Mouse (Mus musculus): ENCODE data around the gene Pvr. TPM values are rescaled to one million over a fixed set of nuclear protein-coding genes. Genes with fewer than 3 reads are reported as not detected.

Pvr gene
- total RNA-seq (2021), result 1 to 10 TPM; 4.6 to 7.7 TPM
- long read RNA-seq, experiment 1, partial matches to known transcripts, result 0 of 3 reads
- long read RNA-seq, experiment 1, other reads (novel, unspliced or antisense), result 2 of 3 reads
- long read RNA-seq, experiment 2, result 0 reads

DNA sequence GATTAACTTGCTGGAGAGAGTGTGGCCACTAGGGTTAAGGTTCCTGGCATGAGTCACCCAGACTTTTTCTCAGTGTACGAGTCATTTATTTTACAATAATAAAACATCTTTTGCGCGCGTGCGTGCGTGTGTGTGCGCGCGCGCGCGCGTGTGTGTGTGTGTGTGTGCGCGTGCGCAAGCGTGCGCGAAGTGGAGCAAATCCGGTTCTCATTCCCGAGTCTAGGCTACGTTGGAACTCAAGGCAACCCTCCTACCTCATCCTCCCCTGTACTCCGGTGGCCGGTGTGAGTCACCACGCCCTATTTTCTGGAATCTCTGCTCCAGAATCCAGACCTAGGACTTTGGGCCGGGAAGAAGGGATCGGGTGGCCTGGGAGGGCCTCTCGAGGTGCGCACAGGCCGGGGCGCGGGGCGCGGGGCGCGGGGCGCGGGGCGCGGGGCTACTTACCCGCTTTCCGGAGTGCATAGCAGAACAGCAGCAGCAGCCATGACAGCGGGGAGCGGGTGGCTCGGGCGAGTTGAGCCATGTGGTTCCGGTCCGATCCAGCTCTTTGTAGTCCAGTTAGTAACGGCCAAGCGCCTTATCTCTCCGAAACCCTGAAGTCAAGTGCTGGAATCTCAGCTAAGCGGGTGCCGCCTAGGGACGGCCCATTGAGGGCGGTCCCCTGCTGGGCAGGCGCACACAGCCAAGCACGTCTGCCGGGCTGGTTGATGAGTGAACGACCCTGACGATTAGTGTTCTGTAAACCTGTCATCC lies at the start of gene Pvr:
Pvr (minus strand) TSS at position 655 of the 756 bp plus-strand sequence.
- DNase-seq, result peak; percentile 44 to 57
- intact Hi-C loops (cut with DNase I), result no loop called here

DNA sequence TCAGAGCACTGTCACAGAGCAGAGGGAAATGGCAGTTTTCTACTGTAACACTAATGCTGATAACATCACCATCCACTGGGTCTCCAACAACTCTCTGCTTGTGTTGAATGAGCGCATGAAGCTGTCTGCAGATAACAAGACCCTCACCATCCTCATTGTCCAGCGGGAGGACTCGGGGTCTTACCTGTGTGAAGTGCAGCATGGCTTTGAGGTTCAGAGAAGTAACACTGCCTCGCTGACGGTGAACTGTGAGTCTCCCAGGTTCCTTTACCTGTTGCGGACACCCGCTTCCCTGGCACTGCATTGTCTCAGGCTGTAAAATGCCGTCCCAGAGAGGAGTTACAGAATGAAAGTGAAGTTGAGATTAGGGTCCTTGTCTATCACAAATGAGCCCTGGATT lies 49.2 kb upstream of the Pvr start:
- DNase-seq, result no peak
- intact Hi-C loops (cut with DNase I), result no loop called here

DNA sequence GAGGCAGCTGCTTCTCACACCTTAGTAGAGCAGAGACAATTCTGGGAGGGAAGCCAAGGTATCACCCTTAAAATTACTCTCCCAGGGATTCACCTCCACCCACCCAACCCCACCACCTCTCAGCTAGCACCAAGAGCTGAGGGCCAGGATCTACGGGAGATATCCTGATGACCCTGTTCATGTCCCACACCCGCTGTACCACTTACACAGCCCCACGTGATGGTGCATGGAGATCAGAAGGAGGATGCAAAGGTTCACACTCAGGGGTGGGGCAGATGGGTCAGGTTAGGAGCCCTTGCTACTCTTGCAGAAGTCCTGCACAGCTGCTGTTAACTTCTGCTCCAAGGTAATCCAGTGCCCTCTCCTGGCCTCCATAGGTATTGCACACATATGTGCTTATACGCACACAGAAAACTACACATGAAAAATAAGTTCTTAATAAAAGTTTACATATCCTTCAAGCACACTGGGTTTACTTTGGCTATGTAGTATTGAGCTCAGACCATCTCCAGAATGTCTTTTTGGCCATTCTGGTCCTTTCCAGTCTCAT lies 48.7 kb upstream of the Pvr start:
- intact Hi-C loops (cut with DNase I), result no loop called here
- no peak for DNase-seq

DNA sequence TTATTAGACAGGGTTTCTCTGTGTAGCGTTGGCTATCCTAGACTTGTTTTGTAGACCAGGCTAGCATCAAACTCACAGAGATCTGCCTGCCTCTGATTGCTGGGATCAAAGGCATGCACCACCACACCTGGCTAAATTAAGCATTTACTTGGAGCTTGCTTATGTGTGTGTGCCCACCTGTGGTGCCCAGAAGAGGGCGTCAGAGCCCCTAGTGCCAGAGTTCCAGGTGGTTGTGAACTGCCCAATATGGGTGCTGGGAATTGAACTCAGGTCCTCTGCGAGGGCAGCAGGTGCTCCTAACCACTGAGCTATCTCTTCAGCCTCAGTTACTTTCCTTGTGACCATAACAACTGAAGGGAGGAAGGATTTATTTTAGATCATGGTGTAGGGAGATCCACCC lies 48.1 kb upstream of the Pvr start:
- intact Hi-C loops (cut with DNase I), result no loop called here
- no peak for DNase-seq

DNA sequence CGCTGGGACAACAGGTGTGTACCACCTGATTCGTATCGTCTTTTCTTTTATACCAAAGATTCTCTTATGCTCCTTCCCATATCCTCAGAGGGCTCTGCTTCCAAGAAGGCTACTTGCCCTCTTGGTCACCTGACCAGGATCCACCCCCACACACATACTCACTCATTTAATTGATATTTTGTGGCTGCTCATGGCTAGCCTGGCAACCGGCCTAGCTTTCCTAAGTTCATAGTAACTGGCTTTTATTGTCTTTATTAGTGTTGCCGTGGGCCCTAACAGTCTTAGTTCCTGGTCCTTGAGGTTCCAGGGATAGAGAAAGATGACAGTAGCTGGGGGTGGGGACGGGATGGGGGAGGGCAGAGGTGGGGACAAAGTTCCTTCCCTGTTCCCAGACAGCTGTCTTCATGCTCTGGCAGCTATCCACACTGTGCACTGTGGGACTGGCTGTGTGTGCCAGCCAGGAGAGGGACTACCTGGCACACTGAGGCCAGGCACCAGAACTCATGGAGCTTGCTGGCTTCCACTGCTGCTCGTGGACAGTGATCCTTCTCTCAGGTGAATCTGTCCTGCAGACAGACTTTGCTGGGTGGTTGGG lies 44.1 kb upstream of the Pvr start, which contains the start of gene Ceacam20:
Ceacam20 (plus strand) TSS at position 428 of the 595 bp plus-strand sequence.
- DNase-seq, result no peak
- intact Hi-C loops (cut with DNase I), result no loop called here

DNA sequence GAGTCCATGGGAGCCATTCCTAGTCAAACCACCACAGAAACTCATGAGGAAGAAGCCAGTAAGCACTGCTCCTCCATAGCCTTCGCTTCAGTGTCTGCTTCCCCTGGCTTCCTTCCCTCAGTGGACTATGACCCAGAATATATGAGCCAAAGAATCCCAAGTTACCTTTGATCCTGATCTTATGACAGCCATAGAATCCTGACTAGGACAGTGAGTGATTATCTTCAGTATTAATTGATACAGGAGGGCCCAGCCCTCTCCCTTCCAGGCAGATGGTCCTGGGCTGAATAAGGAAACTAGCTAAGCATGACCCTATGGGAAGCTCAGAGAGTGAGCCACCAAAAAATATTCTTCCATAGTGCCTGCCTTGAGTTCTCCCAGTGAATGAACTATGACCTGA lies 41.5 kb upstream of the Pvr start:
- DNase-seq, result no peak
- intact Hi-C loops (cut with DNase I), result no loop called here

DNA sequence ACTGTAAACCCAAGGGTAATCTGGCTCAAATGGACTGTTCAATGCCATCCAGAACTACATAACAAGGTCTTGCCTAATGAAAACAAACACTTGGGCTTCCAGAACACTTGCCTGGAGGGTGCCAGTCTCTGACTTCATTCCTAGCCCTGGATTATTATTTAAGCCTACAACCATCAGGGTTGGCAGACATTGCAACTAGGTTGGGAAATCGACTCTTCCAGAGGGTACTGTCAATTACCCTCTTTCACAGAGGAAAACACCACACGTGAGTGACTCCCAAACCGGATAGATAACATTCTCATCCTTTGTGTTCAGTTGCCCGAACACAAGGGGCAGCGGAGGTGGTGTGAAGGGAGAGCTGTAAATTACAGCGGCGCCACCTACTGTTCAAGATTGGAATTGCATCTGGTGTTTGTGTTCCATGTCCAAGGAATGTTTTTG lies 35.4 kb upstream of the Pvr start:
- intact Hi-C loops (cut with DNase I), result loop anchor here (1.0 to 10.0 kb wide), 3 partner anchors 46 to 152 kb away; no protein-coding TSS in a partner anchor
- peak; percentile 68 to 81 for DNase-seq

DNA sequence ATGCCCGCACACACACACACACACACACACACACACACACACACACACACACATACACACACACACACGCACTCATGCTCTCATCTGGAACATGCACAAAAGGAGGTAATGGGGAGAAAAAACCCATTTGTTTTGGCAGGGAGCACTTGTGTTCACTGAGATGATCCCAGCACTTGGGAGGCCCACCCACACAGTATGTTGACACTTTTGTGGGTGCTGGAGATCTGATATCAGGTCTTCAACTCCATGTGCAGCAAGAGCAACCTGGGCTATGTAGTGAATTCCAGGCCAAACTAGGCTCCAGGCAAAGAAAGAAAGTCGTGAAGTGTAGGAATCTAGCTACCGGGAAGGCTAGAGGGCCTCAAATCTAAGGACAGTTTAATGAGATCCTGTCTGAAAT lies 34.9 kb upstream of the Pvr start:
- DNase-seq, result no peak
- intact Hi-C loops (cut with DNase I), result loop anchor here (1.0 to 10.0 kb wide), 3 partner anchors 46 to 151 kb away; no protein-coding TSS in a partner anchor

DNA sequence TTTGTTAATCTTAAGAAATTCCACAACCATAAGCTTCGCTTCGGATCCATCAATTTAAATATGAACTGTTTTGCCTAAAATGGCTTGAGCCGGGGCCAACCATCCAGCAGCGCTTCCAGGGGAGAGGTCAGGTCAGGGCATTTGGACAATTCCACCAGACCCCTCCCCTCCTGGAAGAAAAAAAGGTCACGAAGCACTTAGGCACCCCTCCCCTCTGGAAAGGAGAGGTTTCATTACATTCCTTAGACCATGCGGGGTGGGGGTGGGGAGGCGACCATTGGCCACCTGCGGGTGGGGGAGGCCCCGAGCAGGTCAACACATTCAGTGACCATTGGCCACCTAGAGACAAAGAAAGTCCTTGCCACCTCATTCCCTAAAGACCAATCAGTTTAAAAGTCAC lies 32.1 kb upstream of the Pvr start:
- intact Hi-C loops (cut with DNase I), result loop anchor here (10.0 kb wide), 2 partner anchors 78 to 148 kb away; no protein-coding TSS in a partner anchor

DNA sequence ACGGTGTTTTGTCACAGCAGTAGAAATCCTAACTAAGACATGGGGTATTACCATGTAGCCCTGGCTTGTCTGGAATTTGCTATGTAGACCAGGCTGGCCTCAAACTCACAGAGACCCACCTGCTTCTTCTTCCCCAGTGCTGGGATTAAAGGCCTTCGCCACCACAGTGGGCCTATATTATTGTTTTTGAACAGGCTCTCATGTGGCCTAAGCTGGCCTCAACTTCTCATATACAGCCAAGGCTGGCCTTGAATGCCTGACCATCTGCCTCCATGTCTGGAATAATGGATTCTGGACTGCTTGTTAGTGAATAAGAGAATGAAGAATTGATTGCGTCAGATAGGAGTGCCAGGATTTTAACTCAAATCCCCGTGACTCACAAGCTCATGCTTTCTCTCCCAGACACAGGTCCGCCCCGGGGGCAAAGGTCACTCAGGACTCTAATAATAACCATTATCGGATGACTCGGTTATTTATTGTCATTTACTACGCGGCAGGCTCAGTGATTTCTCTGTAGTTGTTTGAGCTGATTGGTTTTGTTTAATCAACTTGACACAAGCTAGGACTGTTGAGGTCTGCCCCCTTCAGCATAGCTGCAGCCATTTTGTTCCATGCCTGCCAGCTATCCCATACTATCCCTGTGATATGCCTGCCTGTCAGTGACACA lies 31.5 kb upstream of the Pvr start:
- intact Hi-C loops (cut with DNase I), result loop anchor here (10.0 kb wide), 2 partner anchors 78 to 148 kb away; no protein-coding TSS in a partner anchor
- no peak for DNase-seq

More for the DNA sequence above, 32.1 kb upstream of the Pvr start:
- no peak for DNase-seq

DNA sequence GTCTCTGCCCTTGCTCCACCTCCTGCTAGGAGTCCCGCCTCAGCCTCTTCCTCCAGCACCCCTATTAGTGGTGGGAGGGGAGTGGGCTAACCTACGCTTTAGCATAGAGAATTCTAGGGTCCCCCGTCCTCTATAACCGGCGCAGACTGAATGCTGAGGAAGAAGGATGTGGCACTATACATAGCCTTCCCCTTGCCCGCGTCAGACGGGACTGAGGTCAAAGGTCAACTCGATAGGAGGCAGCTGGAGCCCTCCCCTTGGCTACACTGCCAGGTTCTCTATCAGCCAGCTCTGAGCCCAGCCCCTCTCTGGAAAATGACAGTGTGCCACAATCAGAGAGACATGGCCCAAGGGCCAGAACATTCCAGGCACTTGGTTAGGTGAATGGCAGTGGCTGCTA lies 29.6 kb upstream of the Pvr start, which contains the start of gene Igsf23:
Igsf23 (minus strand) TSS at position 168 of the 400 bp plus-strand sequence.
- intact Hi-C loops (cut with DNase I), result loop anchor here (10.0 kb wide), 2 partner anchors 76 to 146 kb away; no protein-coding TSS in a partner anchor
- DNase-seq, result no peak

DNA sequence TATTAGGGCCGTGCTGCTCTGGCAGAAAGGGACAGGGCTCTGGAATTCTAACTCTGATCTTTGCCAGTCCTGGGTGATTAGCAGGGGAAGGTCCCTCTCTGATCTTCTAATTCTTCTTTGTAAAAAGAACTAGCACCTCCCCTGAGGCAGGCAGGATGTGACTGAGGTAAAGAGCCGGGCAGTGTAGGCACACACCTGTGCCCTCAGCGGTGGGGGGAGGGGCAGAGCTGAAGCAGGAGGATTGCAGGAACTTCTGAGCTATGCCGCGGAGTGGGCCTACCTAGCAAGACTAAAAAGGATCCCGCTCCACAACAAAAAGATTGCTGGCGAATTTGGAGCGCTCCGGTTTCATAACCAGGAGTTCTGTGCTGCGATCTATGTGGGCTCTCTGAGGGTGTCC lies 29.0 kb upstream of the Pvr start:
- intact Hi-C loops (cut with DNase I), result loop anchor here (10.0 kb wide), 2 partner anchors 75 to 145 kb away; no protein-coding TSS in a partner anchor
- DNase-seq, result no peak

DNA sequence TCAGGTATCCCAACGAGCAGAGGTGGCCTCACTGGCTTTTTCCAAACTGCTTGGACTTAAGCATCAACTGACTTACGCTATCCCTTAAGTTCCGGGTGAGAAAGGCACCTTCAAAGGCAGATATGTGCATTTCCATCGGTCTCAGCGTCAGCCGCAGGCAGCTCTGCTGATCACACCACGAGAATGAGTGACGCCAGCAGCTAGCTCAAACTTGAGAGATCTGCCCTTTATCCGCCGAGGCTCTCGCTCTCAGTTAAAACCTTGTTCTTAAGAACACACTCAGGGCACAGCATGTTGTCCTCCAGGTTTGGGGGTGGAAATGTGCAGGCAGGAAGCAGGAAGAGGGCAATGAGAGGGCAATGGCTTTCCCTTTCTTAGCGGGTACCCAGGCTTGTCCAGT lies 28.0 kb upstream of the Pvr start:
- intact Hi-C loops (cut with DNase I), result no loop called here
- DNase-seq, result no peak

DNA sequence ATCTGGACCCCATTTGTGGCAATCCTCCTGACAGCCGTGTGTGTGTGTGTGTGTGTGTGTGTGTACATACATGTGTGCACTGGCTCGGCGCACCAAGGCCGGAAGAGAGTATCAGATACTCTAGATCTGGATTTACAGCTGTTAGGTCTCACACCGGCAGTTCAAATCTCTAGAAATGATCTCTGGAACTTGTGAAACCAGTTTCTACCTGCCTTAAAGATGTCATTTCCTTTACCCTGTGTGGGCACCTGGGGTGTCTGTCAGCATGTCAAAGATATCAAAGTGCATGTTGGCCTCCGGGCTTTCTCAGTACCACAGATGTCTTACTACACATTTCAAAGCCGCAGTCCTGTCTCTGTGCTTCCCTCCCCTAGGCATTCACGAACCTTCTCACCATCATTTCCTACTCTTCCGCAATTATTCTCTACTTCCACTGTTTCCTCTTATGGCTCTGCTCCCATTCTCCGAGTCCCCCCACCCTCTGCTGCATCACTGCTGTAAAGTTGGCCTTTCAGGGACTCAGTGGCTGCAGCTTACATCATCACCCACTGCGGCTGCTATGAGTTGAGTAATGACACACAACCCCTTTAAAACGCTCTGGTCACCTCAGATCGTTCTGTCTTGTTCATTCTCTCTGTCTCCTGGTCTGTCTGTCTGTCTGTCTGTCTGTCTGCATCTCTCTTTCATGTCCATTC lies 25.0 kb upstream of the Pvr start:
- DNase-seq, result no peak
- intact Hi-C loops (cut with DNase I), result no loop called here

DNA sequence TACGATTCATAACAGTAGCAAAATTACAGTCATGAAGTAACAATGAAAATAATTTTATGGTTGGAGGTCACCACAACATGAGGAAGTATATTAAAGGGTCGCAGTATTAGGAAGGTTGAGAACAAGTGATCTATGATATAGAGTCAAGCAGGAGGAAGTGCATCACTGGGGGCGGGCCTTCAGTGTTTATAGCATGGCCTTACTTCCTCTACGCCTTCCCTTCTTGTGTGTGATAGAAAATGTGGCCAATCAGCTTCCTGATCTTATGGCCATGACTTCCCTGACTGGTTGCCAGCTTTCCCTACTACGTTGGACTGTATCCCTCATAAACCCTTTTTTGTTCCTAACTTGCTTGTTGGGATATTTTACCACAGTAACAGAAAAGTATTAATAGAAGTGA lies 24.2 kb upstream of the Pvr start:
- DNase-seq, result no peak
- intact Hi-C loops (cut with DNase I), result no loop called here

DNA sequence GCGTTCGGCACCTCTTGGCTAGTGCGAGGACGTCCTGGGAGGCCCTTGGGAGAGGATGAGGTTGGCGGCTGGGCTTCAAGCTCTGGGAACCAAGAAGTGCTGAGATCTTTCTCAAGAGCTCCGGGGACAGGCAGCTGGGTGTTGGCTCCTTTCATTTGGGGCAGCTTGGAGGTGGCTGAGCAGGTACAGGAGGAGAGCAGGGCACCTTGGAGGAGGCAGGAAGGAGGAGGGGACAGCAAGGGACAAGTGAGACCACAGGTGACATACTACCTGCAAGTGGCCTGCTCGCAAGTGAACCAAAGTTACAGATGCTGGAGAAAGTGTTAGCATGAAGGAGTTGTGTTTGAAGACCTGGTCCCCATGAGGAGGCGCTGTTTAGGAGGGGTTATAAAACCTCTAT lies 23.7 kb upstream of the Pvr start:
- intact Hi-C loops (cut with DNase I), result no loop called here

DNA sequence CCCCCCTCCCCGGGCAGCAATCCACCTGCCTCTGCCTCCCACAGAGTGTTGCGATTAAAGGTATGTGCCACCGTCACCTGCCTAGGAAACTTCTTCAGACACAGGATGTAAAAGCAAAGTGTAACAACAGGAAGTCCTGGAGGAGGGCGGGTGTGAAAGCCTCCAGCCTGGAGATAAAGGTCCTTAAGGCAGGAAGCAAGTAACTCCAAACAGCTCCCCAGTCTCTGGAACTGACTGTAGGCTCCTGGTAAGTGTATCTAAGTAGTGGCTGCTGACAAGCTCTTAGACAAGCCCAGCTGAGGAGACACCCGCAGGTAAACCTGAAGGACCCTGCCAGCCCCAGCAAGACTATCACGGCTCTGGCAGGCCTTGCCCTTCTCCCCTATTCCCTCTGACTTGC lies 19.3 kb upstream of the Pvr start:
- no peak for DNase-seq
- intact Hi-C loops (cut with DNase I), result no loop called here

More for the DNA sequence above, 23.7 kb upstream of the Pvr start:
- DNase-seq, result no peak

DNA sequence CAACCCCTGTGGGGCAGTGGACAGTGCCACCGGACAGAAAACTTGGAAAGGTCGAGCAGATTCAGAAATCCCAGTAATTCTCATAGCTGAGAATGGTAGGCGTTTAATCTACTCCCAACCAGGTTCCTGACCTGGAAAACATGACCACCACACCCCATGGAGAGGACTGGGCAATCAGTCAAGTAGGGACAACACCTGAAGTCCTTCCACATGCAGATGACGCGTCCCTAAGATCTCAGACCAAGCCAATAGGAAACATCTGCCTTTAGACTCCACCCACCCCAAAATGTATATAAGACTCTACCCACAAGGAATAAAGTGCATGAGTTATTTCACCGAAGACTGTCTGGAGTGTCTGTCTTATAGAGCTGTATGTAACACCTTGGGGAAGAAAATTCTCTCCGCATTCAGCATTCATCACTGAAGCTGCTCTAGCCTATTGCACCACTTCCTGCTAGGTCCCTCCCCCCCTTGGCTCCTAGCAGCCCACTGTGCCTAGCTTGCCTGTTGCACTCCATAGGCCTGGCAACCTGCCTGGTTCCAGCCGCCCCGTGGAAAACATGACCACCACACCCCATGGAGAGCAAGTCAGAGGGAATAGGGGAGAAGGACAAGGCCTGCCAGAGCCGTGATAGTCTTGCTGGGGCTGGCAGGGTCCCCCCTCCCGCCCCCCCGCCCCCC lies 18.7 kb upstream of the Pvr start:
- peak; percentile 68 to 80 for DNase-seq
- intact Hi-C loops (cut with DNase I), result no loop called here

DNA sequence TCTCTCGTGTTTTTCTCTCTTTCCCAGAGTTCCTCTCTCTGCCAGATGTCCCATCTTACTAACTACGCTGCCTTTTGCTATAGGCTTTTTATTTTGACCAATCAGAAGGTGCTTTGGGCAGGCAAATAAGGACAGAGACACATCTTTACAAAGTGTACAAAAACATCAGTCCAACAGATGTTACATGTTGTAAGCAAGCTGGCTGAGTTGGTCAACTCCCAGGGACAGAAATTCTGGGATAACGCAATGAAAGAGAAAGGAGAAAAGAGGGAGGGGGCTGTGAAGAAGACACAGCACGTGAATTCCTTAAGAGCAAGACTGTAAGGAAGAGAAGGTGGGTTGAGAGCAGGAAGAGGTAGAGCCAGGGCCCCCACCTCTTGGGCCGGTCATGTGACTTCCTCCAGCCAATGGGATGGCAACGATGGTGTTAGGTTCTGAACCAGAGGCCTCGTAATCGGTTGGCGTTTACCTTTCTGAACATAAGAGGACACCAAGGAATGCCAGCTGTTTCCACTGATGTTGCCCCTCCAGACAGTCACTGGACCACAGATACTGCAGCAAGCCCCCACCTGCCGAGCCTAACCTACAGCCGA lies 16.4 kb upstream of the Pvr start:
- DNase-seq, result no peak
- intact Hi-C loops (cut with DNase I), result no loop called here
